Mouse (Mus musculus): ENCODE measurements around the gene Gm4305.
"Not testable (repeated sequence)": the region's sequence is repeated elsewhere in the genome, so short reads cannot be mapped to it uniquely, and the experiment has no call there.

Gm4305 gene

DNA sequence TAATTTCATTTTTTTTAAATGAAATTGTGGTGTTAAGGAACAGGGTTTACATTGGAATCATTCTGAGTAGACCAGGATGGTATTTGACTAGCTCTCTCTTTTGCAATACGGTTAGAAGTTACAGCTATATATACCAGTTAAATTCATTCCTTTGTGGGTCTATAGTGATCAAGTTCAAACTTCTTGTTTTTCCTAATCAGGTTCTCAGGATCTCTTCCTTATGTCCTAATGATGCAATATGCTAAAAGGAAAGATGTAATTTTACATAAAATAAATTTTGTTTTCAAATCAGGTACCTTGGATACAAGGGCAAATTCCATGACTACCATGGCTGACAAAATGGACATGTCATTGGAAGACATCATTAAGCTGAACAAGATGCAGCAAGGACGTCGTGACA, at the start of gene Gm4305:
Gm4305 (plus strand) TSS at position 301 of the 400 bp plus-strand sequence.
- not testable (repeated sequence) for DNase-seq

DNA sequence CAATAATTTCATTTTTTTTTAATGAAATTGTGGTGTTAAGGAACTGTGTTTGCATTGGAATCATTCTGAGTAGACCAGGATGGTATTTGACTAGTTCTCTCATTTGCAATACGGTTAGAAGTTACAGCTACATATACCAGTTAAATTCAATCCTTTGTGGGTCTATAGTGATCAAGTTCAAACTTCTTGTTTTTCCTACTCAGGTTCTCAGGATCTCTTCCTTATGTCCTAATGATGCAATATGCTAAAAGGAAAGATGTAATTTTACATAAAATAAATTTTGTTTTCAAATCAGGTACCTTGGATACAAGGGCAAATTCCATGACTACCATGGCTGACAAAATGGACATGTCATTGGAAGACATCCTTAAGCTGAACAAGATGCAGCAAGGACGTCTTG, 15.5 kb upstream of the Gm4305 start, which contains the start of gene Gm4301:
Gm4301 (plus strand) TSS at position 301 of the 400 bp plus-strand sequence.
- DNase-seq, result not testable (repeated sequence)

DNA sequence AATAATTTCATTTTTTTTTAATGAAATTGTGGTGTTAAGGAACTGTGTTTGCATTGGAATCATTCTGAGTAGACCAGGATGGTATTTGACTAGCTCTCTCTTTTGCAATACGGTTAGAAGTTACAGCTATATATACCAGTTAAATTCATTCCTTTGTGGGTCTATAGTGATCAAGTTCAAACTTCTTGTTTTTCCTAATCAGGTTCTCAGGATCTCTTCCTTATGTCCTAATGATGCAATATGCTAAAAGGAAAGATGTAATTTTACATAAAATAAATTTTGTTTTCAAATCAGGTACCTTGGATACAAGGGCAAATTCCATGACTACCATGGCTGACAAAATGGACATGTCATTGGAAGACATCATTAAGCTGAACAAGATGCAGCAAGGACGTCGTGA, 10.4 kb upstream of the Gm4305 start, which contains the start of gene Gm4302:
Gm4302 (plus strand) TSS at position 301 of the 400 bp plus-strand sequence.
- not testable (repeated sequence) for DNase-seq

DNA sequence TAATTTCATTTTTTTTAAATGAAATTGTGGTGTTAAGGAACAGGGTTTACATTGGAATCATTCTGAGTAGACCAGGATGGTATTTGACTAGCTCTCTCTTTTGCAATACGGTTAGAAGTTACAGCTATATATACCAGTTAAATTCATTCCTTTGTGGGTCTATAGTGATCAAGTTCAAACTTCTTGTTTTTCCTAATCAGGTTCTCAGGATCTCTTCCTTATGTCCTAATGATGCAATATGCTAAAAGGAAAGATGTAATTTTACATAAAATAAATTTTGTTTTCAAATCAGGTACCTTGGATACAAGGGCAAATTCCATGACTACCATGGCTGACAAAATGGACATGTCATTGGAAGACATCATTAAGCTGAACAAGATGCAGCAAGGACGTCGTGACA, 5.2 kb upstream of the Gm4305 start, which contains the start of gene Gm4303:
Gm4303 (plus strand) TSS at position 301 of the 400 bp plus-strand sequence.
- not testable (repeated sequence) for DNase-seq

DNA sequence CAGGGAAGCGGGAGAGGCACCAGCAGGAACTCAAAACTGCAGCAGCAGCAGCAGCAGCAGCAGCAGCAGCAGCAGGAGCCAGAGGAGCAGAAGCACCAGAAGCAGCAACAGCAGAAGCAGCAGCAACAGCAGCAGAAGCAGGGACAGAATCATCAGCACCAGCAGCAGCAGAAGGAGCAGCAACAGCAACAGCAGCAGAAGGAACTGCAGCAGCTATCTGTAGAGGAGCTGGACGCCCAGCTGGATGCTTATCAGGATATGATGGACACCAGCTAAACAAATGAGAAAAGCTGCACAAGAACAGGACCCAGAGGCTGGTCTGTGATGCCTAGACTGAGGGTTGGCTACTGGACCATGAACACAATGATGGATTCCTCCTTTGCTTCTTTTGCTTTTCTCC, 5.9 kb downstream of the Gm4305 start:
- peak; percentile 1 for DNase-seq

DNA sequence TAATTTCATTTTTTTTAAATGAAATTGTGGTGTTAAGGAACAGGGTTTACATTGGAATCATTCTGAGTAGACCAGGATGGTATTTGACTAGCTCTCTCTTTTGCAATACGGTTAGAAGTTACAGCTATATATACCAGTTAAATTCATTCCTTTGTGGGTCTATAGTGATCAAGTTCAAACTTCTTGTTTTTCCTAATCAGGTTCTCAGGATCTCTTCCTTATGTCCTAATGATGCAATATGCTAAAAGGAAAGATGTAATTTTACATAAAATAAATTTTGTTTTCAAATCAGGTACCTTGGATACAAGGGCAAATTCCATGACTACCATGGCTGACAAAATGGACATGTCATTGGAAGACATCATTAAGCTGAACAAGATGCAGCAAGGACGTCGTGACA, 10.1 kb downstream of the Gm4305 start, which contains the start of gene Gm4307:
Gm4307 (plus strand) TSS at position 301 of the 400 bp plus-strand sequence.
- not testable (repeated sequence) for DNase-seq

DNA sequence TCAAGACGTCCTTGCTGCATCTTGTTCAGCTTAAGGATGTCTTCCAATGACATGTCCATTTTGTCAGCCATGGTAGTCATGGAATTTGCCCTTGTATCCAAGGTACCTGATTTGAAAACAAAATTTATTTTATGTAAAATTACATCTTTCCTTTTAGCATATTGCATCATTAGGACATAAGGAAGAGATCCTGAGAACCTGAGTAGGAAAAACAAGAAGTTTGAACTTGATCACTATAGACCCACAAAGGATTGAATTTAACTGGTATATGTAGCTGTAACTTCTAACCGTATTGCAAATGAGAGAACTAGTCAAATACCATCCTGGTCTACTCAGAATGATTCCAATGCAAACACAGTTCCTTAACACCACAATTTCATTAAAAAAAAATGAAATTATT, 31.6 kb downstream of the Gm4305 start, which contains the start of gene Gm4312:
Gm4312 (minus strand) TSS at position 101 of the 400 bp plus-strand sequence.
- not testable (repeated sequence) for DNase-seq
